Mouse (Mus musculus) liver, embryonic 14.5 days (tissue): ENCODE measurements at regions not wholly inside any gene's neighbourhood (a gene's known extent, or its start where the extent isn't known, plus 50 kb on each side); places are given as distances from the start of the nearest gene placed in this dataset.

Experiments
- CTCF ChIP-seq: IDR thresholded peaks from 2 replicates; pipeline ENCODE4 v1.5.1; 2016; ENCODE audit warnings: antibody characterized with exemption, low read depth, control low read depth
- EP300 ChIP-seq: IDR thresholded peaks from 2 replicates; pipeline ENCODE4 v1.6.1; 2016; ENCODE audit warnings: antibody characterized with exemption, low read depth

DNA sequence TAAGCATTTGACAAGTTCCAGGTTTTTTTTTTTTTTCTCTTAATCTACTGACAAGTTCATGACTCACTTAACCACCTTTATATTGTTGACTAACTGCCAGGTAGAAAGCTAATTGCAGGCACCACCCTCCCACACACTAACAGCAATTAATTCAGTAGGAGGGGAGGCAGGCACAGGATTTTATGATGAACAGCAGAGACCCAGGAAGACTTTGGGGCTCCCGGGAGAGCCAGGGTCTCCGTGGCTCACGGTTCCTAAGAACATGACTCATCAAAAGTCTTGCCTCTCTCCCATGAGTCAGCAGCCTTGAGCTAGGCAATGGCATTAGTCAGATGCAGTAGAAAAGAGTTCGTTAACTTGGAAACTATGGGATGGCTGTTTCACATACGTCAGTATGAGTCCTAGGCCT lies 77.7 kb downstream of the Phlda1 start:
- TF ChIP-seq CTCF = no peak
- no peak for TF ChIP-seq EP300
